Mouse (Mus musculus) testis, adult 2 months (tissue): ENCODE data around the gene Sdc4. TPM values are rescaled to one million over a fixed set of nuclear protein-coding genes. Genes with fewer than 3 reads are reported as not detected.

ENCODE experiments used
- H3K27ac ChIP-seq: fragments of 200-500 bp; 2 replicates; pipeline ENCODE4 v1.5.1; 2012; ENCODE audit warnings: low read depth, low read length; ENCODE audit not compliant: control insufficient read depth, insufficient read depth
- H3K27me3 ChIP-seq: fragments of 200-500 bp; 2 replicates; pipeline ENCODE4 v1.6.1; 2012; ENCODE audit warnings: mild to moderate bottlenecking, low read length, moderate library complexity; ENCODE audit not compliant: control insufficient read depth, insufficient read depth
- H3K36me3 ChIP-seq: fragments of 200-500 bp; 2 replicates; pipeline ENCODE4 v1.6.1; 2012; ENCODE audit warnings: mild to moderate bottlenecking, low read length; ENCODE audit not compliant: control insufficient read depth, insufficient read depth
- H3K4me1 ChIP-seq: fragments of 200-500 bp; 2 replicates; pipeline ENCODE4 v1.6.1; 2012; ENCODE audit warnings: low read length; ENCODE audit not compliant: control insufficient read depth, insufficient read depth
- H3K4me3 ChIP-seq: fragments of 200-500 bp; 2 replicates; pipeline ENCODE4 v1.5.1; 2012; ENCODE audit warnings: low read depth, mild to moderate bottlenecking, low read length, moderate library complexity, mixed read lengths; ENCODE audit not compliant: control insufficient read depth
- CTCF ChIP-seq: fragments of 200-500 bp; IDR thresholded peaks from 2 replicates; pipeline ENCODE4 v1.5.1; 2012; ENCODE audit warnings: low read depth, mild to moderate bottlenecking, inconsistent platforms, low read length, moderate library complexity; ENCODE audit not compliant: control insufficient read depth, insufficient read depth, insufficient replicate concordance
- POLR2A ChIP-seq: fragments of 200-500 bp; IDR thresholded peaks from 2 replicates; pipeline ENCODE4 v1.6.1; 2012; ENCODE audit warnings: low read depth, mild to moderate bottlenecking, inconsistent platforms, low read length, moderate library complexity; ENCODE audit not compliant: control insufficient read depth
- polyA plus RNA-seq: library from polyadenylated mRNA; depleted of rRNA; stranded (reverse); fragments of >200 nt; gene quantifications from 2 replicates; pipeline ENCODE4 v1.2.3, GENCODE M21; 2012

Gene Sdc4
- polyA plus RNA-seq, 1 experiment, result 16.6 TPM

GRCm38 (mm10) chr2:164396076-164396475 lies 47.6 kb downstream of the Sdc4 start:
- Histone ChIP-seq H3K4me3 (no peak overlapping the region), H3K27me3 (no peaks in the 10 kb centered on the region), H3K4me1 (peaks cover 19% of the 10 kb centered on the region), H3K27ac (no peak overlapping the region), H3K36me3 (no peaks in the 10 kb centered on the region)
- no peak for TF ChIP-seq CTCF
- TF ChIP-seq POLR2A, result no peak

GRCm38 (mm10) chr2:164393126-164393525 lies 50.6 kb downstream of the Sdc4 start:
- TF ChIP-seq POLR2A (no peak), CTCF (no peak)
- no peak overlapping the region for H3K27ac ChIP-seq
- peaks cover 15% of the 10 kb centered on the region for H3K4me1 ChIP-seq
- no peaks in the 10 kb centered on the region for H3K36me3 ChIP-seq
- no peak overlapping the region for H3K4me3 ChIP-seq
- H3K27me3 ChIP-seq, result no peaks in the 10 kb centered on the region

GRCm38 (mm10) chr2:164389499-164389898 lies 54.2 kb downstream of the Sdc4 start:
- H3K27me3 ChIP-seq, result no peaks in the 10 kb centered on the region
- TF ChIP-seq CTCF, result peak; percentile 77
- TF ChIP-seq POLR2A, result no peak

GRCm38 (mm10) chr2:164389020-164389419 lies 54.7 kb downstream of the Sdc4 start, which contains the start of gene Slpi:
Gene Slpi, minus strand, starts transcription at chr2:164389095.
- Histone ChIP-seq H3K27ac (no peak within 1 kb of the TSS), H3K4me1 (peaks cover 23% of the 10 kb centered on the region), H3K27me3 (no peaks in the 10 kb centered on the region), H3K36me3 (no peaks in the 10 kb centered on the region), H3K4me3 (peak within 1 kb of the TSS; percentile 75)
- no peak for TF ChIP-seq CTCF

More at GRCm38 (mm10) chr2:164389499-164389898, 54.2 kb downstream of the Sdc4 start:
- H3K4me3 ChIP-seq, result peak overlapping the region; percentile 75
- peaks cover 23% of the 10 kb centered on the region for H3K4me1 ChIP-seq
- H3K36me3 ChIP-seq, result no peaks in the 10 kb centered on the region
- H3K27ac ChIP-seq, result no peak overlapping the region

GRCm38 (mm10) chr2:164386953-164387352 lies 56.7 kb downstream of the Sdc4 start:
- Histone ChIP-seq H3K27me3 (no peaks in the 10 kb centered on the region), H3K36me3 (no peaks in the 10 kb centered on the region), H3K27ac (no peak overlapping the region), H3K4me3 (no peak overlapping the region), H3K4me1 (peaks cover 17% of the 10 kb centered on the region)
- TF ChIP-seq CTCF (peak; percentile 77; the same call in 1 of the 2 replicates), POLR2A (no peak)

GRCm38 (mm10) chr2:164385927-164386763 lies 57.5 kb downstream of the Sdc4 start:
- H3K4me1 ChIP-seq, result peaks cover 17% of the 10 kb centered on the region
- H3K27ac ChIP-seq, result no peak overlapping the region
- no peaks in the 10 kb centered on the region for H3K27me3 ChIP-seq
- H3K36me3 ChIP-seq, result no peaks in the 10 kb centered on the region
- H3K4me3 ChIP-seq, result no peak overlapping the region
- TF ChIP-seq POLR2A (no peak), CTCF (no peak)

GRCm38 (mm10) chr2:164383656-164384399 lies 59.9 kb downstream of the Sdc4 start:
- no peak overlapping the region for H3K27ac ChIP-seq
- no peak for TF ChIP-seq CTCF
- TF ChIP-seq POLR2A, result no peak
- no peaks in the 10 kb centered on the region for H3K36me3 ChIP-seq
- no peak overlapping the region for H3K4me3 ChIP-seq
- H3K4me1 ChIP-seq, result peaks cover 12% of the 10 kb centered on the region
- no peaks in the 10 kb centered on the region for H3K27me3 ChIP-seq
